Comparison of ENCODE assay signal across 21 mouse cellular contexts in genomic region chr11:98066201-98066600, GRCm38 (mm10). TPM values are rescaled to one million over a fixed set of nuclear protein-coding genes. Genes with fewer than 3 reads are reported as not detected.
"Had no signal": no experiment of that assay in that cellular context is flagged by ENCODE, and none has a peak within 500 bp of the region (broad histone marks: within the 10 kb centered on the region; RNA-seq: fewer than 3 reads in every experiment).

No protein-coding gene starts in this region.

- H3K9me3 ChIP-seq: midbrain, embryonic 10.5 days had no signal

- H3K9ac ChIP-seq: liver, embryonic 14.5 days; lung, embryonic 14.5 days; midbrain, embryonic 12.5 days; neural tube, embryonic 13.5 days; neural tube, embryonic 15.5 days had no signal

- ATAC-seq: midbrain, embryonic 16.5 days had no signal

- H3K36me3 ChIP-seq: midbrain, embryonic 10.5 days; midbrain, embryonic 12.5 days; neural tube, embryonic 13.5 days; neural tube, embryonic 15.5 days had no signal

- H3K4me3 ChIP-seq: midbrain, embryonic 10.5 days; midbrain, embryonic 12.5 days; myocyte; neural tube, embryonic 13.5 days; neural tube, embryonic 15.5 days had no signal

- H3K27ac ChIP-seq: liver, embryonic 14.5 days; midbrain, embryonic 10.5 days; midbrain, embryonic 12.5 days; neural tube, embryonic 13.5 days; neural tube, embryonic 15.5 days had no signal

- H3K27me3 ChIP-seq: neural tube, embryonic 13.5 days; neural tube, embryonic 15.5 days had no signal

- H3K4me1 ChIP-seq: midbrain, embryonic 12.5 days; neural tube, embryonic 13.5 days; neural tube, embryonic 15.5 days had no signal

- H3K4me2 ChIP-seq: lung, embryonic 14.5 days; midbrain, embryonic 12.5 days; neural tube, embryonic 13.5 days; neural tube, embryonic 15.5 days had no signal

- DNase-seq: lung, adult 18-20 months; lung, embryonic 14.5 days; lung, postnatal 10 days; lung, postnatal 4 days; midbrain, embryonic 14.5 days; retina, postnatal 1 day; right cerebral cortex, adult 18-20 months; right cerebral cortex, postnatal 25 days; right cerebral cortex, postnatal 4 days; spleen, adult 18-20 months; thymus, adult 2 months; thymus, postnatal 25 days; thymus, postnatal 4 days had no signal

RNA-seq across cellular contexts. Expression of gene Stac2, which starts 12.9 kb away (rescaled TPM):
- total RNA-seq: megakaryocyte-erythroid progenitor cell, adult 5-6 weeks had no signal
- polyA plus RNA-seq: liver, embryonic 14.5 days had no signal
